Mouse (Mus musculus): ENCODE measurements around the gene Gabra5. TPM values are rescaled to one million over a fixed set of nuclear protein-coding genes. Genes with fewer than 3 reads are reported as not detected.
A peak's percentile ranks its signal among the peaks of the same experiment; 100 is the strongest.

Gabra5 gene
- total RNA-seq, 2 experiments from 2014 or later: 0.11 to 0.12 TPM

GRCm38 (mm10) chr7:57386517-57387340, 123.1 kb downstream of the Gabra5 start, which contains the start of gene Gabrg3:
Gene Gabrg3 (minus strand): TSS chr7:57387188.
- peak; percentile 4 for DNase-seq

- no peak for DNase-seq
These were observed 125.7 kb downstream of the Gabra5 start for GRCm38 (mm10) chr7:57384112-57384511.

DNA sequence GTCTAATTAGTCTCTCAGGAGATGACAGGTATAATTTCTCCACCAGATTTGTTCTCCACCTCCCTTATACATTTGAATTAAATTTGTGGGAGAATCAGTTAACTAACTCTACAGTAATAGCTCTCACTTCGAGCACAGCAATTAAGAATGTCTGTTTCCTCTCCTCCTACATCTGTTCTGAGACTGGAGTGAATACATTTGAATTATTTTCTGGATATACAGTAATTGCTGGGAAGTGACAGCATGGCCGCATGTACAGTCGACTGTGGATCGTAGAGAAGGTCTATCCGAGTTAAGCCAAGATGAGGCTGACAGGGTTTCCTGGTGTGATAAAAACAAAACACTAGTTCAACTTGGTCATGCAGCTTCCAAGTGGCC, 143.9 kb downstream of the Gabra5 start:
- DNase-seq: no peak

GRCm38 (mm10) chr7:57365134-57366012, 144.5 kb downstream of the Gabra5 start:
- no peak for DNase-seq

DNA sequence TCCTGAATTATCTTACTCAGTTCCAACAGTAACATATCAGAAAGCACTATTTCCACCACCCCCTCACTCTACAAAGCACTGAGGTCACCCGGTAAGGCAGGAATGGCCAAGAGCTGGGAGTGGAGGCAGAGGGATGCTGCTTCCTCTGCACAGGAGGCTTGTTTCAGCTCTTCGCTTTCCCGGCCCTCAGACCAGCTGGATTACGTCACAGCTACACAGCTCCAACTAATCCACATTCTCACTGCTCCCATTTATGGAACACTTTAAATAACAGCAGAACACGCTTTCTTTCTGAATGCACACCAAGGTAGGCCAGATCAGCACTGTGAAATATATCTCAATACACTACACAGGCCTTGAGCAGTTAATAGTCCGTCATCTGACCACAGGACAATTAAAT, 146.0 kb downstream of the Gabra5 start:
- DNase-seq: no peak

DNA sequence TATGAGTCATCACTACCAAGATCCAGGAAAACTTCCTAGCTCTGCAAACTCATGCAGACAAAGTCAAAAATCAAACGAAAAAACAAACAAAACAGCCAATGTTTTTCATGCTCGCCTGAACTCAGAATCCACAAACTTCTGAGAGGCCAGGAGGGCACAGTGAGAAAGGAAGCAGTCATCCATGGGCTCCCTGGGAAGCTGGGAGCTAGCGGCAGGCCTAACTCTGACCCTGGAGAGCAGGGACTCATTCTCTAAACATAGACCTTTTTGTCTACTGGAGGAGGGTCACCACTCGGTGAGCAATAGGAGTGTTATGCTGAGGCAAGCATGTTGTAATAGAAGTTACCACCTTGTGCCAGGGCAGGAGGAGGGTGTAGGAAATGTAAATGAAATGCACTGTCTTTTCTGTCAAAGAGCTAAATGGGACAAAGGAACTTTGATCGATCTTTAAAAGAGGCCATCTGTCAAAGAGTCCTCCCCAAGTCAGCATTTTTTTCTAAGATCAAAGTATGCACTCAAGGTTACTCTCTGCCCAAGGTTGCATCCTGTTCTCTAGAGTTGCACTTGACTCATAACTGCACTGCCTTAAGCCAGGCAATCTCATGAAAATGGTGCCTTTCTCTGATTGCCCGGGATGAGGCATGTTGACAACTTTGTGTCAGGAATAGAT, 151.9 kb downstream of the Gabra5 start:
- DNase-seq: no peak

Other genes with a start within 250 kb of the Gabra5 start
- gene Gabrg3, start 122.9 kb downstream of the Gabra5 start, total RNA-seq (2021): under 1 TPM; 0.11 to 0.14 TPM
- 1 to 10 TPM in 1 of 2 experiments, under 1 TPM in 1; 0.56 to 1.0 TPM for gene Gabrb3, start 90.4 kb downstream of the Gabra5 start, total RNA-seq (2021)

All from gastrocnemius, postnatal 10 days (tissue).